Mouse (Mus musculus): ENCODE results near the gene Ivns1abp. TPM values are rescaled to one million over a fixed set of nuclear protein-coding genes. Genes with fewer than 3 reads are reported as not detected.

Ivns1abp gene
- polyA plus RNA-seq, 1 experiment from 2014 or later: 367 TPM

- H3K36me3 ChIP-seq: peaks cover 41% of the 10 kb centered on the region
- H3K4me1 ChIP-seq: no peaks in the 10 kb centered on the region
- H3K9me3 ChIP-seq: no peaks in the 10 kb centered on the region
- no peak overlapping the region for H3K27ac ChIP-seq (replicated peaks)
- no peak overlapping the region for H3K4me2 ChIP-seq (replicated peaks)
- H3K9ac ChIP-seq (replicated peaks): no peak overlapping the region
- no peak for ATAC-seq (ENCODE audit: low FRiP score, low read depth)
- H3K4me3 ChIP-seq: no peak overlapping the region
- no peaks in the 10 kb centered on the region for H3K27me3 ChIP-seq
- WGBS: 90% methylated on average over 3 of the region's 3 CpGs
These were observed 26.3 kb downstream of the Ivns1abp start for GRCm38 (mm10) chr1:151370573-151370972.

- no peak for ATAC-seq (ENCODE audit: low FRiP score, low read depth)
- 92% methylated on average over 5 of the region's 5 CpGs for WGBS
- Histone ChIP-seq H3K27me3 (no peaks in the 10 kb centered on the region), H3K9me3 (no peaks in the 10 kb centered on the region), H3K4me2 (replicated peaks) (no peak overlapping the region), H3K9ac (replicated peaks) (no peak overlapping the region), H3K36me3 (peaks cover 31% of the 10 kb centered on the region), H3K4me3 (no peak overlapping the region), H3K27ac (replicated peaks) (no peak overlapping the region), H3K4me1 (no peaks in the 10 kb centered on the region)
These were observed 27.3 kb downstream of the Ivns1abp start for GRCm38 (mm10) chr1:151371543-151371942.

- no peaks in the 10 kb centered on the region for H3K4me1 ChIP-seq
- H3K4me3 ChIP-seq: no peak overlapping the region
- no peaks in the 10 kb centered on the region for H3K27me3 ChIP-seq
- ATAC-seq (ENCODE audit: low FRiP score, low read depth): no peak
- no peaks in the 10 kb centered on the region for H3K9me3 ChIP-seq
- no peak overlapping the region for H3K27ac ChIP-seq (replicated peaks)
- peaks cover 27% of the 10 kb centered on the region for H3K36me3 ChIP-seq
- 95% methylated on average over 1 of the region's 1 CpGs for WGBS
- H3K4me2 ChIP-seq (replicated peaks): no peak overlapping the region
- H3K9ac ChIP-seq (replicated peaks): no peak overlapping the region
These were observed 28.5 kb downstream of the Ivns1abp start for GRCm38 (mm10) chr1:151372823-151373222.

GRCm38 (mm10) chr1:151377353-151377752 is 33.1 kb downstream of the Ivns1abp start:
- Histone ChIP-seq H3K9ac (replicated peaks) (no peak overlapping the region), H3K36me3 (peaks cover 17% of the 10 kb centered on the region), H3K4me1 (no peaks in the 10 kb centered on the region), H3K4me2 (replicated peaks) (no peak overlapping the region), H3K27ac (replicated peaks) (no peak overlapping the region), H3K27me3 (no peaks in the 10 kb centered on the region), H3K9me3 (no peaks in the 10 kb centered on the region), H3K4me3 (no peak overlapping the region)
- no peak for ATAC-seq (ENCODE audit: low FRiP score, low read depth)
- WGBS: 85% methylated on average over 3 of the region's 3 CpGs

- 100% methylated on average over 1 of the region's 1 CpGs for WGBS
- H3K36me3 ChIP-seq: peaks cover 7% of the 10 kb centered on the region; the same call in 1 of the 2 replicates
- no peak overlapping the region for H3K4me2 ChIP-seq (replicated peaks)
- H3K27ac ChIP-seq (replicated peaks): no peak overlapping the region
- H3K9me3 ChIP-seq: no peaks in the 10 kb centered on the region
- no peak overlapping the region for H3K4me3 ChIP-seq
- H3K27me3 ChIP-seq: no peaks in the 10 kb centered on the region
- no peak for ATAC-seq (ENCODE audit: low FRiP score, low read depth)
- no peaks in the 10 kb centered on the region for H3K4me1 ChIP-seq
- no peak overlapping the region for H3K9ac ChIP-seq (replicated peaks)
These were observed 45.8 kb downstream of the Ivns1abp start for GRCm38 (mm10) chr1:151390029-151390428.

- Histone ChIP-seq H3K4me1 (no peaks in the 10 kb centered on the region), H3K9ac (replicated peaks) (no peak overlapping the region), H3K27ac (replicated peaks) (no peak overlapping the region), H3K36me3 (peaks cover 18% of the 10 kb centered on the region), H3K9me3 (no peaks in the 10 kb centered on the region), H3K4me3 (no peak overlapping the region), H3K4me2 (replicated peaks) (no peak overlapping the region), H3K27me3 (no peaks in the 10 kb centered on the region)
- no peak for ATAC-seq (ENCODE audit: low FRiP score, low read depth)
- WGBS: 94% methylated on average over 3 of the region's 3 CpGs
These were observed 65.5 kb downstream of the Ivns1abp start for GRCm38 (mm10) chr1:151409827-151410226.

Other genes with a start within 250 kb of the Ivns1abp start
- gene Gm47985, start 161.9 kb upstream of the Ivns1abp start, polyA plus RNA-seq (2016; fragmentation: Nextera tagmentation; extraction: Ambion mirVana): 0.97 and 1.1 TPM in 2 replicates
- not detected in 2 replicates for gene Gm8947, start 152.1 kb upstream of the Ivns1abp start, polyA plus RNA-seq (2016; fragmentation: Nextera tagmentation; extraction: Ambion mirVana)
- gene Gm47995, start 146.0 kb upstream of the Ivns1abp start, polyA plus RNA-seq (2016; fragmentation: Nextera tagmentation; extraction: Ambion mirVana): not detected in 2 replicates
- gene 3110040M04Rik, start 140.4 kb upstream of the Ivns1abp start, polyA plus RNA-seq (2016; fragmentation: Nextera tagmentation; extraction: Ambion mirVana): not detected in 2 replicates
- gene Gm47996, start 134.3 kb upstream of the Ivns1abp start, polyA plus RNA-seq (2016; fragmentation: Nextera tagmentation; extraction: Ambion mirVana): 0.34 TPM in 1 of 2 replicates, not detected in the other
- gene Swt1, start 84.0 kb downstream of the Ivns1abp start, polyA plus RNA-seq (2016; fragmentation: Nextera tagmentation; extraction: Ambion mirVana): 28.5 and 32.9 TPM in 2 replicates
- gene Trmt1l, start 84.1 kb downstream of the Ivns1abp start, polyA plus RNA-seq (2016; fragmentation: Nextera tagmentation; extraction: Ambion mirVana): 66.7 and 68.1 TPM in 2 replicates
- 131 and 133 TPM in 2 replicates for gene Rnf2, start 156.5 kb downstream of the Ivns1abp start, polyA plus RNA-seq (2016; fragmentation: Nextera tagmentation; extraction: Ambion mirVana)
- 0.63 and 1.2 TPM in 2 replicates for gene Fam129a, start 226.7 kb downstream of the Ivns1abp start, polyA plus RNA-seq (2016; fragmentation: Nextera tagmentation; extraction: Ambion mirVana)